Comparison of ENCODE assay signal across 25 mouse cellular contexts in the genomic region with DNA sequence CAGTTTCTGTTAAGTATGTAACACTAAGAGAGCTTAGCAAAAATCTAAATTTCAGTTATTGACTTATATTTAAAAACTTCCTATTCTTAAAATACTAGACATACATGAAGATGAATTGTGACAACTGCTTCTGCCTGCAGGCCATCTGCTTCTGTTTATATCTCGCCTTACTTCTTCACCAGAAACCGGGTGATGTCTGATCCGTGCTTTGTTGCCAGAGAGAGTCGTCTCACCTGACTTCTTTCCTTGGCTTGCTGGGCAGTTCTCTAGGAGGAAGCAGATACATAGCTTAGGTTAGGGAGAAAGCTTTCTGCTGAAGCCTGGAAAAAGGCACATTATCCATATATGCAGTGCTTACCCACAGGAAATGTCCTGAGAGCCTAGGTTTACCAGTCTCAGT.
A peak's percentile ranks its signal among the peaks of the same experiment; 100 is the strongest.
DNase-seq lines count a peak whose midpoint lies in the region; ATAC-seq and TF ChIP-seq lines count a peak whose summit lies in the region.
"Had no signal": no experiment of that assay in that cellular context is flagged by ENCODE, and none has a peak within 500 bp of the region (broad histone marks: within the 10 kb centered on the region; RNA-seq: fewer than 3 reads in every experiment).

No protein-coding gene starts in this region.

- peaks cover 15% of the 10 kb centered on the region for H3K4me1 ChIP-seq in forebrain, postnatal 0 days (ENCODE audit: insufficient read depth)
- 0 out of 2 replicates have a peak, but pooled peaks cover 2% of the 10 kb centered on the region for H3K4me1 ChIP-seq in forebrain, embryonic 11.5 days (replicated peaks; ENCODE audit: control insufficient read depth, insufficient read depth, low read length)
- H3K4me1 ChIP-seq: lung, embryonic 15.5 days had no signal

- peak; percentile 29 for DNase-seq in forebrain, postnatal 0 days
- no peak for DNase-seq in forebrain, embryonic 11.5 days (ENCODE audit: low spot score)
- DNase-seq in layer of hippocampus, adult 9-11 months, result peak; percentile 65
- DNase-seq in layer of hippocampus, adult 9-10 months (ENCODE audit: low spot score), result no peak
- DNase-seq in right cerebral cortex, adult 2 months (ENCODE audit: low spot score in 2 of 2), result peak; percentile 59 to 64
- DNase-seq in right cerebral cortex, postnatal 4 days, result no peak
- DNase-seq in kidney, adult 11 months, result no peak
- DNase-seq: adrenal gland, postnatal 10 days; cerebellum, adult 11 months; cerebellum, adult 9-11 months; embryo, embryonic 11 days; heart, postnatal 14 days; kidney, adult 2 months; kidney, postnatal 36 days; spleen, adult 18-20 months; thymus, postnatal 14 days had no signal

- H3K27ac ChIP-seq in forebrain, postnatal 0 days (ENCODE audit: low read depth, low read length), result no peak overlapping the region
- no peak overlapping the region for H3K27ac ChIP-seq in forebrain, embryonic 11.5 days (ENCODE audit: low read depth, low read length)
- H3K27ac ChIP-seq: embryonic facial prominence, embryonic 12.5 days; hindbrain, embryonic 10.5 days; hindbrain, embryonic 15.5 days; limb, embryonic 13.5 days; lung, embryonic 15.5 days; midbrain, embryonic 10.5 days; midbrain, embryonic 15.5 days had no signal

- no peak for TF ChIP-seq CTCF in forebrain, postnatal 0 days (IDR thresholded peaks at IDR 0.05; ENCODE audit: low read depth)

- H3K4me2 ChIP-seq in forebrain, postnatal 0 days (ENCODE audit: low read depth), result no peak overlapping the region
- no peak overlapping the region for H3K4me2 ChIP-seq in forebrain, embryonic 11.5 days (ENCODE audit: low read depth, low read length, severe bottlenecking)
- H3K4me2 ChIP-seq: embryonic facial prominence, embryonic 12.5 days; hindbrain, embryonic 15.5 days; limb, embryonic 13.5 days; liver, embryonic 11.5 days; lung, embryonic 15.5 days; midbrain, embryonic 15.5 days had no signal

- no peak for ATAC-seq in forebrain, postnatal 0 days
- no peak for ATAC-seq in forebrain, embryonic 11.5 days (replicated peaks; ENCODE audit: low FRiP score)
- ATAC-seq: midbrain, embryonic 15.5 days; Patski had no signal

- no peak overlapping the region for H3K4me3 ChIP-seq in forebrain, postnatal 0 days (ENCODE audit: low read depth, low read length)
- H3K4me3 ChIP-seq in forebrain, embryonic 11.5 days (ENCODE audit: low read depth, low read length), result no peak overlapping the region
- H3K4me3 ChIP-seq: embryonic facial prominence, embryonic 12.5 days; hindbrain, embryonic 10.5 days; hindbrain, embryonic 15.5 days; limb, embryonic 13.5 days; lung, embryonic 15.5 days; midbrain, embryonic 10.5 days; midbrain, embryonic 15.5 days had no signal

- no peaks in the 10 kb centered on the region for H3K9me3 ChIP-seq in forebrain, postnatal 0 days (ENCODE audit: low read length)
- H3K9me3 ChIP-seq in forebrain, embryonic 11.5 days (ENCODE audit: control insufficient read depth, low read length), result no peaks in the 10 kb centered on the region
- H3K9me3 ChIP-seq: embryonic facial prominence, embryonic 12.5 days; hindbrain, embryonic 10.5 days; hindbrain, embryonic 15.5 days; limb, embryonic 13.5 days; lung, embryonic 15.5 days; midbrain, embryonic 10.5 days; midbrain, embryonic 15.5 days had no signal

- H3K27me3 ChIP-seq in forebrain, postnatal 0 days (ENCODE audit: insufficient read depth, low read length), result no peaks in the 10 kb centered on the region
- no peaks in the 10 kb centered on the region for H3K27me3 ChIP-seq in forebrain, embryonic 11.5 days (ENCODE audit: control insufficient read depth, insufficient read depth, low read length)
- H3K27me3 ChIP-seq: embryonic facial prominence, embryonic 12.5 days; hindbrain, embryonic 15.5 days; limb, embryonic 13.5 days; lung, embryonic 15.5 days; midbrain, embryonic 15.5 days; Patski had no signal

- no peak overlapping the region for H3K9ac ChIP-seq in forebrain, postnatal 0 days
- no peak overlapping the region for H3K9ac ChIP-seq in forebrain, embryonic 11.5 days (ENCODE audit: low read length)
- H3K9ac ChIP-seq: embryonic facial prominence, embryonic 12.5 days; hindbrain, embryonic 15.5 days; limb, embryonic 13.5 days; lung, embryonic 15.5 days; midbrain, embryonic 15.5 days had no signal

- WGBS in forebrain, postnatal 0 days, result 59% methylated on average over 4 of the region's 4 CpGs
- 89% methylated on average over 4 of the region's 4 CpGs for whole genome bisulfite sequencing in forebrain, embryonic 11.5 days

- H3K36me3 ChIP-seq in forebrain, postnatal 0 days (ENCODE audit: insufficient read depth), result no peaks in the 10 kb centered on the region
- H3K36me3 ChIP-seq in forebrain, embryonic 11.5 days (ENCODE audit: control insufficient read depth, insufficient read depth, low read length), result no peaks in the 10 kb centered on the region
- H3K36me3 ChIP-seq: hindbrain, embryonic 15.5 days; lung, embryonic 15.5 days; midbrain, embryonic 15.5 days had no signal

Comparison
In these comparisons a context has a peak if more than half of its experiments do, and no peak if none do; other contexts are left out.
1. DNase-seq: peak in forebrain, postnatal 0 days (single experiment), layer of hippocampus, adult 9-11 months (single experiment) and right cerebral cortex, adult 2 months (2 of 2); none in forebrain, embryonic 11.5 days (single experiment), layer of hippocampus, adult 9-10 months (single experiment), right cerebral cortex, postnatal 4 days (single experiment) and kidney, adult 11 months (single experiment).